Mouse (Mus musculus) inflammation-experienced regulatory T-cells, adult 6 months (primary cell): ENCODE results near the gene Pdcd2l. TPM values are rescaled to one million over a fixed set of nuclear protein-coding genes. Genes with fewer than 3 reads are reported as not detected.

Source experiments
- polyA plus RNA-seq, 3 experiments: library from polyadenylated mRNA; unstranded; fragments of 100-300 nt; shearing (Covaris generic); gene quantifications; one replicate each; pipeline ENCODE4 v1.2.1; 2017

Gene Pdcd2l
- polyA plus RNA-seq, 3 experiments from 2014 or later: 26.1 to 31.0 (median 28.5) TPM

Other genes with a start within 250 kb of the Pdcd2l start
- gene Scgb2b27, start 182.7 kb downstream of the Pdcd2l start, polyA plus RNA-seq: not detected
- not detected for gene Scgb1b27, start 175.2 kb downstream of the Pdcd2l start, polyA plus RNA-seq
- not detected for gene Scgb1b30, start 101.2 kb downstream of the Pdcd2l start, polyA plus RNA-seq
- gene Wtip, start 63.4 kb downstream of the Pdcd2l start, polyA plus RNA-seq: not detected
- gene Uba2, start 27.1 kb downstream of the Pdcd2l start, polyA plus RNA-seq: 10 to 100 TPM; 74.4 to 98.1 (median 87.7) TPM
- gene Gpi1, start 33.7 kb upstream of the Pdcd2l start, polyA plus RNA-seq: 100 to 1,000 TPM; 350 to 461 (median 355) TPM
- gene Gm6096, start 54.4 kb upstream of the Pdcd2l start, polyA plus RNA-seq: not detected
- 10 to 100 TPM; 25.3 to 31.5 (median 30.0) TPM for gene 4931406P16Rik, start 116.9 kb upstream of the Pdcd2l start, polyA plus RNA-seq
- 10 to 100 TPM; 40.0 to 47.5 (median 41.5) TPM for gene Lsm14a, start 196.7 kb upstream of the Pdcd2l start, polyA plus RNA-seq